Mouse (Mus musculus) T-helper 2 cell (primary cell): ENCODE results near the gene Ltb4r1.

Experiments
- in situ Hi-C: fragments of 300-600 bp; cut with MboI, MseI; formaldehyde crosslinking; loops from one replicate; pipeline ENCODE4 v1.15.1; 2025; ENCODE audit warnings: high pct_unique_total_duplicates

Gene Ltb4r1

DNA sequence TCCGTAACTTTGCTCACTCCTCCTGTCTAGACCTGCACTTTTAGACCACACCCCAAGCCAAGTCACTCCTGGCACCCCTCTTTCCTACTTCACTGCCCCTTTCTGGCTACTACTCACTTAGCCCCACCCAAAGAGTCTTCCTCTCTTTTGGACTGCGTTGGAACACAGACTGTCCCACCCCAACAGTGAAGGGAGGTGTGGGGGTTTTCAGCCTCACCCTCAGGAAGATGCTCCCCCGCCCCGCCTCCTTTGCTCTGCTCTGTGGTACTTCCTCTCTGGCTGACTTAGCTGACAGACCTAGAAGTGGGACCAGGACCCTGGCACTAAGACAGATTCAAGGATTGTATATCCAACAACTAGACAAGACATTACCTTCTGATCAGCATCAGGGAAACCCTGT, at the start of gene Ltb4r1:
Ltb4r1 (plus strand) TSS at position 267 of the 400 bp plus-strand sequence.
- in situ Hi-C loops: no loop called here

DNA sequence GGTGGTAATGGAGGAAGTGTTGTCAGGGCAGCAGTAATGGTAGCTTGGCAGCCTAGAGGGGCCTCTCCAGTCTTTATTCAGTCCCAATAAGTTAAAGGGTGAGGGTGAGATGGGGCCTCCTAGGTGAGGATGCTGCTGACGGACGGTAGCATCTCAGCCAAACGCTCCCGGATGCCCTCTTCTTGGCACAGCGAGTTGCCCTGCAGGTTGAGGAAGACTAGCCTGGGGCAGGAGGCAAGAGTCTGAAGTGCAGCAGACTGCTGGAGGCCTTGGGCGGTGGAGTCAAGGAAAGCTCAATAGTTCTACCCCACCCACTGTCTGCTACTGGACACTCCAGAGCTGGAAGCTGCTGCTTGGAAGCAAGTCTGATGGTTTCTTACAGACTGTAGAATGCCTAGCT, 49.5 kb upstream of the Ltb4r1 start:
- in situ Hi-C loops: no loop called here

- in situ Hi-C loops: no loop called here
Observed at GRCm38 (mm10) chr14:55716884-55717283, 48.9 kb upstream of the Ltb4r1 start.

DNA sequence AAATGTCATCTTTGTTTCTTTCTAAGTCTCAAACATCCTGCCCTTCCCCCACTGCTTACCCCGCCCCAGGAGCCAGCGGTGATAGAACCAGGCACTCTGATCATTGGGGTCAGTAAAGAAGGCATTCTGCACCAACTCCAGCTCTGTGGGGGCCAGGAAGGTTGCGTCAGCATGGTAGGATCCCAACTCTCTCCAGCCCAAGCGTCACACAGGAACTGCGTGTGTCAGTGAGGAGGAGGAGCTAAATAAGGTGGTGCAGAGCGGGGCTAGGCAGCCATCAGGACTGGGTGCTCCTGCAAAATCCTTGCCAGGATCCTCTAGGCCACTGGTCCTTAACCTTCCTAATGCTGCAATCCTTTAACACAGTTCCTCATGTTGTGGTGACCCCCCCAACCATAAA, 46.0 kb upstream of the Ltb4r1 start:
- in situ Hi-C loops: no loop called here

DNA sequence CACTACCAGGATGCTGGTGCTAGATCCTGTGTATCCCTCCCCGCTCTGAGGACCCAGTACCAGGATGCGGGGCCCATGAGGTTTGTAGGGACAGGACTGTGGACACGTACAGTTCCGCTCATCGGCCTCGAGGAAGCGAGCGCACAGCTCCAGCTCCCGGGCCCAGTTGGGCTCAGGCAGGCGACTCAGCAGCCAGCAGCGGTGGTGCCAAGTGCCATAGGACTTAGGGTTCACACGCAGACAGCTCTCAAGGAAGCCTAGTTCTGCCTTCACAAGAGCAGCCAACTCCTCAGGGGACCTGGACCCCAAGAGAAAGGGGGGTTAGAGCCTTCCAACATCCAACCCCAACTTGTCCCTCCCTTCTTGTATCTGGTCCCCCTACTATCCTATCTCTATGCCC, 45.1 kb upstream of the Ltb4r1 start:
- in situ Hi-C loops: no loop called here

- in situ Hi-C loops: no loop called here
Observed at GRCm38 (mm10) chr14:55721076-55721475, 44.7 kb upstream of the Ltb4r1 start.

DNA sequence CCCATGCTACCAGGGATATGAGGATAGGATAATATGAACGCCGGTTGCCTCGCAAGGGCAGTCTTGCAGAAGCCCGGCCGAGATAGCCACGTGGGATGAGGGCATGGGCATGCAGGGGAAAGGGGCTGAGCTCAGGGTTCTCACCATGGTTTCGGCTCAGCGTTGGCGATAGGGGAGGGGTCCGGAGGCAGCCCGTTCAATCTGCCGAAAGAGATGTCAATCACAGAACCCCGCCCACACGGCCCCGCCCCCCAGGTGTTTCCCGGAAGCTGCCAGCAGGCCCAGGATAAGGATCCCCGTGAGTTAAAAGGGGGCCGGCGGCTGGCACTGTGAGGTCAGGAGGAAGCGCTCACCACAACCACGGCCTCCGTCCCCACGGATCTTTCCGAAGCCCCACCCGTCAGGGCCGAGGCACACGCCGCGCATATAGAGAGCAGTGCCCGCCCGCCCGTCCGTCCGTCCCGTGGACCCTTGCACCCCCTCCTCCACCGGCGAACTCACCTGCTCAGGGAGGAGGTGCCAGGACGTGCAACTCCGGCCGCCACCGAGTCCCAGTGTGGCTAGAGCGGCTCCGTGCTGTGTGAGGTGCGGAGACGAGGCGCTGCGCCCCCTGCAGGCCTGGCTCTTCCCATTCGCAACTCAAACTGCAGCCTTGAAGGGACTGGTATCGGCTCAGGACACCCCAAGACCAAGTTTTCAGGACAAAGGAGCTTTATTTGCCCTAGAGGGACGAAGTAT, 43.9 kb upstream of the Ltb4r1 start, which contains the start of gene Rabggta:
Rabggta (minus strand) TSS at position 564 of the 738 bp plus-strand sequence.
- in situ Hi-C loops: no loop called here

- in situ Hi-C loops: no loop called here
Observed at GRCm38 (mm10) chr14:55722438-55722945, 43.3 kb upstream of the Ltb4r1 start.

GRCm38 (mm10) chr14:55723433-55723832, 42.3 kb upstream of the Ltb4r1 start:
- in situ Hi-C loops: no loop called here

DNA sequence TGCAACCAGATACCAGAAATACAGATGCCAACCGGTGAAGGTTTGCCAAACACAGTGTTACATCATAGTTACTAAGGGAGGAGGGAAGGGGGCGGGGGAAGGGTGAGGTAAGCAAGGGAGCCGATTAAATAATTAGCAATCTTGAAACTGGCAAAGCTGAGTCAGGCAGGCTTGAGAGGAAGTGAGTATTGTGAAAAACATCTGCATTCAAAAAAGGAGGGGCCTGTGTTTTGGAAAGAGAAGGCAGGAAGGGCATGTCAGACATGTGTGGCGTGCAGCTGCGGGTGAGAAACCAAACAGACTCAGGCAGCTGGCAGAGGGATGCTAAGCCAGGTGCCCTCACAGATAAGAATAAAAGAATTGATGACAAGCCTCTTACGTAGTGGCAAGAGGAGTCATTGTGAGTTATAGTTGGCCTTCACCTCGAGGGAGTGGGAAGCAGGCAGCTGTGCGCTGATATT, 41.3 kb upstream of the Ltb4r1 start:
- in situ Hi-C loops: no loop called here

GRCm38 (mm10) chr14:55726261-55726660, 39.5 kb upstream of the Ltb4r1 start:
- in situ Hi-C loops: no loop called here

- in situ Hi-C loops: no loop called here
Observed at GRCm38 (mm10) chr14:55727889-55728685, 37.7 kb upstream of the Ltb4r1 start.

DNA sequence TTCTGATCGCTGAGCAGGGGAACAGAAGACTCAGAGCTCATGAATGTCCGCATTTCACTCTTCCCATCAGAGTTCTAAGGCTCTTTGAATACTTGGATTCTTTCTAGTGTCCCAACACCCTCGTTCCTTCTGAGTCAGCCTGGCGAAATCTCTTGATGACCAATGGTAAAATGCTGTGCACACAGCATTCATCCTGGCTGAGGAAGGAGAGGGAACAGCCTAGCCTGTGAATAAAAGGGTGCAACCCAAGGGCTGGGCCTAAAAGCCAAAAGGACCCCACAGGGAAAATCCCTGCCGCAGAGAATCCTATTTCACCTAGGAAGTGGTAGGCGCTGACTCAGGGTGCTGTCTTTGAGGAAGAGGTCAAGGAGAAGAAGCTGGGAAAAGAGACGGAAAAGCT, 35.6 kb upstream of the Ltb4r1 start:
- in situ Hi-C loops: no loop called here

GRCm38 (mm10) chr14:55730531-55731032, 35.2 kb upstream of the Ltb4r1 start:
- in situ Hi-C loops: no loop called here

- in situ Hi-C loops: no loop called here
Observed at GRCm38 (mm10) chr14:55733889-55734288, 31.9 kb upstream of the Ltb4r1 start.

DNA sequence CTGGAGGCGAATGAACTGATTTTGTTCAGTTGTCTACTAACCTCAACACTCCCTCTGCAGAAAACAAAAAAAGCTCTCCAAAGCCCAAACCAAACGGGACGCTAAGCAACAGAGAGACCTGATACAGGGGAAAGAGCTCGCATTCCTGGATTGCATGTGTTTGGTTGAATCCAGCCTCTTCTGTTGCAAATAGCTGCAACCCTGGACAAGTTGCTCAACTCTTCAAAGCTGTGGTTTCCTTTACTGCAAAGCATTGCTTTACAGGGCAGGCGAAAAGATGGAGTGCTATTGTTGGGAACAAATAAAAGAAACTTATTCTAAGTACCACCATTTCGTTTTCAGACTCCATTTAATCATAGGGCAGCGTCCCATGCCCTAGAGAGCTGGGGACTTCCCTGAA, 30.9 kb upstream of the Ltb4r1 start:
- in situ Hi-C loops: no loop called here

GRCm38 (mm10) chr14:55735334-55735733, 30.4 kb upstream of the Ltb4r1 start:
- in situ Hi-C loops: no loop called here

- in situ Hi-C loops: no loop called here
Observed at GRCm38 (mm10) chr14:55735758-55736157, 30.0 kb upstream of the Ltb4r1 start.

DNA sequence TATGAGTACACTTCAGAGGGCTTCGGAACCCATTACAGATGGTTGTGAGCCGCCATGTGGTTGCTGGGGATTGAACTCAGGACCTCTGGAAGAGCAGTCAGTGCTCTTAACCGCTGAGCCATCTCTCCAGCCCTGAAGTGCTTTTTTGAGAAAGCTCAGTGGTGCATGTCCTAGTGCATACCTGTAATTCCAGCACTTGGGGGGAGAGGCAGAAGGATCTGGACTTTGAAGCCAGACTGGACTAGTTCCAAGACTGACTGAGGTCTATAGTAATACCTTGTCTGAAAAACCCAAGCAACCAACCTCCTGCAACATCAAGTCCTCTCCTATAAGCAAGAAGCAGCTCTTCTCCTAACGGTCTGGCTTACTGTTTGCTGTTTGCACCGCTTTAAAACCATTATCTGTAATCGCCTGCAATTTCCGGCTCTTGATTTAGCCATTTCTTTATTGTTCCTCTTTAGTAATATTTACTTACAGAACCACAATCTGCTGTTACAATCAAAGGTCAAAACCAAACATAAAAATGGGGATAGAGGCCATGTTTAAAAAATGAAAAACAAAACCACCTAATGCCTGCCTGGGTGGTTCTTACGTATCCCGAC, 28.6 kb upstream of the Ltb4r1 start:
- in situ Hi-C loops: no loop called here

DNA sequence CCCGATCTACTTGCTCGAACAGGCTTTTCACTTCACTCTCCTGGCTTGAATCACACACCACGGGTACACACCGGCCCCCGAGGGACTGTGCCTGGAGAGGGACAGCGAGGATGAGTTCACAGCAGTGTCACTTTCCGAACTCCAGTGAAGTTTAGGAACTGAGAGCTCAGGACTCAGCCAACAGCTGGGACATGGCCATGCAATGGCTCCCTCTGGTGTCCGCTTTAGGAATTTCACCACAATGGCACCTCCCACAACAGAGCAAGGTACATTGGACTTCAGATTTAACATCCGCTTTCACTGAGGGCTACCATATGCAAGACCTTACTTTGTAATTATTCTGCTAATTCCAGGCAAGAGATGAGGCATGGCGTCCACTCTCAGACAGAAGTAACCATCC, 22.1 kb upstream of the Ltb4r1 start:
- in situ Hi-C loops: loop anchor here (5.0 to 10.0 kb wide), 2 partner anchors 61 to 179 kb away; partner anchors contain the start of genes A730061H03Rik, Dcaf11 and Tinf2

GRCm38 (mm10) chr14:55745180-55745860, 20.4 kb upstream of the Ltb4r1 start, which contains the start of the genes Dhrs1 and Nop9:
Gene Dhrs1, minus strand, starts transcription at chr14:55745690.
Gene Nop9, plus strand, starts transcription at chr14:55745693.
- in situ Hi-C loops: loop anchor here (10.0 kb wide), 1 partner anchor 181 kb away; the partner anchor contains the start of genes A730061H03Rik and Dcaf11
